Mouse (Mus musculus) hindbrain, postnatal 0 days (tissue): Measurements from ENCODE around the gene Gm1993. TPM values are rescaled to one million over a fixed set of nuclear protein-coding genes. Genes with fewer than 3 reads are reported as not detected.
"Not testable (repeated sequence)": the region's sequence is repeated elsewhere in the genome, so short reads cannot be mapped to it uniquely, and the experiment has no call there.

Experiments
- ATAC-seq: fragments of 200-750 bp; cut with Nextera tagmentation; 2 replicates; pipeline ENCODE4 v1.8.0; 2017; ENCODE audit warnings: mild to moderate bottlenecking, moderate TSS enrichment, moderate library complexity
- DNase-seq: peaks from one replicate; pipeline ENCODE4 v3.0.0-alpha.2; 2015; ENCODE audit warnings: low spot score
- H3K27ac ChIP-seq: fragments of 300-500 bp; sonication (generic); 2 replicates; pipeline ENCODE4 v1.5.1; 2014; ENCODE audit warnings: mild to moderate bottlenecking
- H3K27me3 ChIP-seq: fragments of 300-500 bp; sonication (generic); 2 replicates; pipeline ENCODE4 v1.6.1; 2014; ENCODE audit warnings: low read length, mixed read lengths; ENCODE audit not compliant: insufficient read depth
- H3K36me3 ChIP-seq: fragments of 300-500 bp; sonication (generic); 2 replicates; pipeline ENCODE4 v1.6.1; 2014; ENCODE audit warnings: low read length, mixed read lengths; ENCODE audit not compliant: insufficient read depth
- H3K4me1 ChIP-seq: fragments of 300-500 bp; sonication (generic); 2 replicates; pipeline ENCODE4 v1.6.1; 2014; ENCODE audit warnings: antibody characterized with exemption, low read length, mixed read lengths; ENCODE audit not compliant: insufficient read depth
- H3K4me2 ChIP-seq: fragments of 300-500 bp; sonication (generic); 2 replicates; pipeline ENCODE4 v1.6.1; 2014; ENCODE audit warnings: low read depth, mild to moderate bottlenecking, low read length, moderate library complexity, mixed read lengths
- H3K4me3 ChIP-seq: fragments of 300-500 bp; sonication (generic); 2 replicates; pipeline ENCODE4 v1.5.1; 2014; ENCODE audit warnings: low read length
- H3K9ac ChIP-seq: fragments of 300-500 bp; sonication (generic); replicated peaks from 2 replicates; pipeline ENCODE4 v1.6.1; 2014; ENCODE audit warnings: mild to moderate bottlenecking, low read length, moderate library complexity, mixed read lengths
- H3K9me3 ChIP-seq: fragments of 300-500 bp; sonication (generic); 2 replicates; pipeline ENCODE4 v1.6.1; 2016; ENCODE audit warnings: low read length, mixed read lengths
- WGBS: fragments of 180-500 bp; shearing (Covaris S2); extraction: QIAGEN DNeasy Blood & Tissue Kit; methylation state at CpG from one replicate; pipeline ENCODE4 v1.1.7; 2014; 5-methylcytosine and 5-hydroxymethylcytosine counted together
- polyA plus RNA-seq: library from polyadenylated mRNA; unstranded; fragments of >200 nt; fragmentation: Nextera tagmentation; extraction: Ambion mirVana; gene quantifications from 2 replicates; pipeline ENCODE4 v1.2.1, GENCODE M21; 2015
- total RNA-seq: library from RNA; depleted of rRNA; stranded (reverse); fragments of >200 nt; gene quantifications from 2 replicates; pipeline ENCODE4 v1.2.3, GENCODE M21; 2014; rRNA removed

Gene Gm1993
- total RNA-seq (not detected in 2 replicates), polyA plus RNA-seq (not detected in 2 replicates)

GRCm38 (mm10) chrX:25570352-25570751, at the start of gene Gm1993:
TSS of gene Gm1993 (minus strand) at chrX:25570452.
- not testable (repeated sequence) for H3K4me1 ChIP-seq, ATAC-seq, H3K4me3 ChIP-seq, H3K9me3 ChIP-seq, H3K27me3 ChIP-seq, DNase-seq, H3K36me3 ChIP-seq, H3K4me2 ChIP-seq, H3K27ac ChIP-seq, H3K9ac ChIP-seq
- WGBS = 92% methylated on average over 7 of the region's 7 CpGs
